Mouse (Mus musculus): ENCODE data around the gene Copz2.

Copz2 gene

DNA sequence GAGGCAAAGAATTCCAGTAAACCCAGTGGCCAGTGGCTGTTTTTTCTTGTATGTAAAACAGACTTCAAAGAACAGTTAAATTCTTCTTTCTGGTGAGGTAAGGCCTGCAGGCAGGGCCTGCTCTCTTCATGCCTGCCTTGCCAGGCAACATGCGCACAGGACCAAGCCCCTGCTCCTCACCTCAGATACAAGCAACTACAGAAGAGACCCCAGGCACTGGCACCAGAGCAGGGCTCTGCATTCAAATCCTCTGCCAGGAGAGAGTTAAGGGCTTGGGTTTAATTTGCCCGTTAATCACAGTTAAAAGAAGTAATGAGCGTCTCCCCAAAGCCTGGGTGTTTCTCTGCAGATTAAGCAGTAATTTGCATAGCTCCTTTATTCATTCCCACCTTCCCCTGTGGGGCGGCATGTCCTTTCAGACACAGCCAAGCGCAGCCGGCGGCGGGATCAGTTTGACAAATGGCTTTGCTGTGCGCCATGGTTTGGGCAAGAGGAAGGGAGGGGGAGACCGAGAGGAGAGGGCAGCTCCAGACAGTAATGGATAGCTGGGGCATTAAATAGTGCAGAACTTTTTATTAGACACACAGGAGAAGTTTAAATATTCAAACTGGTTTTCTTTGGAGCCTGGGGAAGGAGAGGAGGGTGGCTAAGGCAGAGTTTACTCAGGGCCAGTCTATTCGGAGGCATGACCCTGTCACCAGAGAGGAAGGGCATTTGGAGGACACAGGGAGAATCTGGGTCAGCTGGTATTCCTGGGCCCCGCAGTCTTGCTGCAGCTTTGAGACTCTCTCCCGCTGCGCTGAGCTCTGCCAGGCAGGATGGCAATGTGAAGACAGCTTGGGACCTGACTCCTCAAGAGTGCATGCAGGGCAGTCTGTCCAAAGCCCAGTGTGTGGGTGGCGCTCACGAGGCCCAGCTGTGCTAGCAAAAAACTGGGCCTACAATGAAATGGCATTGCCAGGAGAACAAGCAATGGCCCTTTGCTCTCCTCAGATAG, 53.3 kb downstream of the Copz2 start:
- no peak for DNase-seq (ENCODE audit: low spot score in 2 of 2)

DNA sequence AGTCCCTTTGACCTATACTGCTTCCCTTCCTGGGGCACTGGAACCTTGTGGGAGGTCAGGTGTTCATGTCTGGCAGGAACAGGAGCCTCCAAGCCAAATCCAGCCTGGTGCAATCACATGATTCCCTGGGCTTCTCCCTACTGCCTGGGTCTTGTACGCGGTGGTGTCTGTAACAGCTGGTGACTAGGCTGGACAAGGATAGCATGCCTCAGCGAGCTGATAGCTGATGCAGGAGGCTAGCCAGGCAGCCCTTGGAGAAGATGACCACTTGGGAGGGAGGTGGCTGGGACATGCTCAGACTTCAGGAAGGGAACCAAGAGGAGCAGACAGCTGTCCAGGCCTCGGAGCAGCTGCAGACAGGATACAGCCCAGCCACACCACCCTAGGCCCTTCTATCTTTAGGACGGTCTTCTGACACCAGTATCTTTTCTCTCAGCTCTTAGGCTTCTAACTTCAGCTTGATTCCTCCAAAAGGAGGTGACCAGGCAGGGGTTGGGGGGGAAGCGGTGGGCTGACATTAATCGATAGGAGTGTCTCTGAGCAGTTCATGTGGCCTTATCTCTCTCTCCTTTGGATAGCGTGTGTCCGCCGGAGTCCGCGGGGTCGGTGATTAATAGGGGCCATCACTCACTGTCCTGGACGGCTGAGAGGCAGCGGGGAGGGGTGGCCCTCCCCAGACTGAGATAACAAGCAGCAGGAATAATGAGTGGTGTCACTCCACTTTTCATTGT, 56.9 kb downstream of the Copz2 start:
- peak; percentile 60 to 65 for DNase-seq (ENCODE audit: low spot score in 2 of 2)

DNA sequence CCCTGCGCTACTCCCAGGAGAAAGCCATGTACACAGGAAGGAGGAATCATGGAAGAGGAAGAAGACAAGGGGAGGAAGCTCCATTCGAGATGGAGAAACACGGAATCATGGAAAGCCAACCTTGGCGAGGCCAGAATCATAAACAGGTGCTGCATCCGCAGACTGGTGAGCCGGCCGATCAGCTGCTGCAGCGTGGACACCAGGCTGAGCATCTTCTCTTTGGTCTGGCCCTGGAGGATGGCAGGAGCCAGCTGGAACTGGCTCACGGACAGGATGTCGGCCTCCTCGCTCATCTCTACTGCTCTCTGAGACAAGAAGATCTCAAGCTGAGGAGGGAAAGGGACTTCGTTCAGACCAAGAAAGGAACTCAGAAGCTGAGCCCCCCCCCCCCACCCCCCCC, 58.9 kb downstream of the Copz2 start:
- DNase-seq (ENCODE audit: low spot score in 2 of 2) = no peak

DNA sequence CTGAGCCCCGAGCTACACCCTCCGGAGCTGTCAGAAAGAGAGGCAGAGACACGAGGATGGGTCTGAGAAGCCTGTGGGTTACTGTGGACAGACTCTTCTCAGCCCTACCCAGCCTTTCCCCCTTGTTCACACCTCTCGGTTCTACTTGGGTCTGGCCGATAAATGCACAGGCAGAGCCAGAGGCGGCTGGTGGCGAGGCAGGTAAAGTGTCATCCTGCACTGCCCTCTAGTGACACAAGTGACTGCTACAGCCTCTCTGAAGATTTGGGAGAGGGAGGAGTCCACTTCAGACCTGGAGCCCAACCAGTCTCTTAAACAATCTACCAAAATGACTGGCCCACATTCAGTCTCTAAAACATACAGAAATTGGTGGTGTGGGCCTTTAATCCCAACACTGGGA, 60.3 kb downstream of the Copz2 start:
- peak; percentile 52 to 78 for DNase-seq (ENCODE audit: low spot score in 2 of 2)

Data from heart, adult 9 months (tissue).